Mouse (Mus musculus) bone marrow, adult 2 months (tissue): ENCODE results near the gene H3f3a.

Experiments used
- CTCF ChIP-seq: fragments of 200-500 bp; IDR thresholded peaks from 2 replicates; pipeline ENCODE4 v1.5.1; 2011; ENCODE audit warnings: low read length, control low read depth; ENCODE audit not compliant: control insufficient read depth, insufficient read depth
- POLR2A ChIP-seq: fragments of 200-500 bp; IDR thresholded peaks from 2 replicates; pipeline ENCODE4 v1.6.1; 2011; ENCODE audit warnings: low read depth, mild to moderate bottlenecking, control low read depth, low read length, borderline replicate concordance; ENCODE audit not compliant: control insufficient read depth

DNA sequence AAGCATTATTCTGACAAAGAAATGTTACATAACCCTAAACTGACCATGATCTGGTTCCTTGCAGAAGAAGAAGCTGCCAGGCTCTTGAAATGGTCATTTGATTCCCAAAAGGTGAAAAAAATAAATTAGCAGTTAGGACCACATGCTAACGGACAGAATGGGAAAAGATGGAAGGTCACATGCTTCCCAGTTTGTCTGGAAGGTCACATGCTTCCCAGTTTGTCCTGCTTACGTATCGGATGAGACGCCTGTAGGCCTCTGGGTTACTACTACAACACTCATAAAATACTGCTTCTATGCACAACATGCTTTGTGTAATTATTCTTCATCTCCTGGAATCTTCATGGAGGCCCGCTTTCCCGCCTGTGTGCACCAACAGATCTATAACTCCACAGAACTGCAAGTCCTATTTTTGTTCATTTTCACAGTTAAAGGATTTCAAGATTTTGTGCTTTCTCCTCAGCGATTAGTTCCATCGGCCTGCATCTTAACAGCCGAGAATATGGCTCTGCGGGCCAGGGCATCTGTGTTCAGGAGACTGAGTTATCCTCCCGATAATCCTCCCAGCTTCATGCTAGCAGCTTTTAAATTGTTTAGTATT, 36.1 kb upstream of the H3f3a start:
- no peak for TF ChIP-seq CTCF
- TF ChIP-seq POLR2A = no peak
